Mouse (Mus musculus) inflammation-experienced regulatory T-cells, adult 6 months (primary cell): Measurements from ENCODE around the gene Fam172a. TPM values are rescaled to one million over a fixed set of nuclear protein-coding genes. Genes with fewer than 3 reads are reported as not detected.

ENCODE experiments used
- ATAC-seq: one replicate; pipeline ENCODE4 v1.8.0; 2017
- polyA plus RNA-seq, 3 experiments: library from polyadenylated mRNA; unstranded; fragments of 100-300 nt; shearing (Covaris generic); gene quantifications; one replicate each; pipeline ENCODE4 v1.2.1; 2017

Gene Fam172a
- polyA plus RNA-seq, 3 experiments from 2014 or later = 29.0 to 39.3 (median 29.8) TPM

- no peak for ATAC-seq
Measured at GRCm38 (mm10) chr13:78200991-78201870, 499.4 kb downstream of the Fam172a start.

DNA sequence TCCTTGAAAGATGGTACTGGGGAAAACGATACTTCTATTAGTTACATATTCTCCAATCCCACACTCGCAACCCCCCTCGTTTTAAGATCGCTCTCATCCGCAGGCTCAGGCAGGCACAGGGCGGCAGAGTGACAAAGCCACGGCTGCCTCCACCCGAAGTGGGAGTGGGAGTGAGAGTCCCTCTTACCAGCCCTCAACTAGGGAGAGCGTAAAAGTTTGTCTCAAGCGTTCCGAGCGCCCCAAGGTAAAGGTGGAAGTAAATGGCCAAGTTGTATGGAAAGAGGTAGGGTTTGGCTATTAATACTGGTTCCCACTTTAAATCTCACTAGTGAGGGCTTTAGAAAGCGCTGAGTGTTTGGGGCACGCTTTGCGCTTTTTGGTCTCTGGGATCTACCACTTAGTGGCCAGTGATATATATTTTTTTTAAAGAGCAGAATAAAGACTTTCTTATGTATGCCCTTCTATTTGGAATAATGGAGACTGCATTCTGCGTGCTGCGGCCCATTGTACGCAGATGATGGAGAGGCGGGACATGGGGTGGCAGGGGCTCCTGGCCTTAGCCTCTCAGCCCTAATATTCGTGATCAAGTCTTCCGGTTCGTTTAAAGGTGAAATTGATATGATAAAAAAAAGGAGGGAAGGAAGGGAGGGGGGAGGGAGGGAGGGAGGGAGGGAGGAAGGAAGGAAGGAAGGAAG, 500.2 kb downstream of the Fam172a start:
- ATAC-seq = no peak

GRCm38 (mm10) chr13:78202574-78203347, 500.9 kb downstream of the Fam172a start:
- ATAC-seq = no peak

- ATAC-seq = no peak
Measured at GRCm38 (mm10) chr13:78203348-78204061, 501.7 kb downstream of the Fam172a start.

- ATAC-seq = no peak
Measured at GRCm38 (mm10) chr13:78205426-78205825, 503.6 kb downstream of the Fam172a start.

GRCm38 (mm10) chr13:78206891-78207430, 505.1 kb downstream of the Fam172a start:
- no peak for ATAC-seq

GRCm38 (mm10) chr13:78207796-78208645, 506.2 kb downstream of the Fam172a start:
- no peak for ATAC-seq

GRCm38 (mm10) chr13:78208689-78209410, 507.0 kb downstream of the Fam172a start:
- no peak for ATAC-seq

GRCm38 (mm10) chr13:78209611-78210028, 507.8 kb downstream of the Fam172a start:
- ATAC-seq = no peak

- ATAC-seq = no peak
Measured at GRCm38 (mm10) chr13:78210029-78210747, 508.4 kb downstream of the Fam172a start.

- ATAC-seq = no peak
Measured at GRCm38 (mm10) chr13:78210748-78211089, 508.9 kb downstream of the Fam172a start.

GRCm38 (mm10) chr13:78211231-78212010, 509.6 kb downstream of the Fam172a start:
- ATAC-seq = no peak

DNA sequence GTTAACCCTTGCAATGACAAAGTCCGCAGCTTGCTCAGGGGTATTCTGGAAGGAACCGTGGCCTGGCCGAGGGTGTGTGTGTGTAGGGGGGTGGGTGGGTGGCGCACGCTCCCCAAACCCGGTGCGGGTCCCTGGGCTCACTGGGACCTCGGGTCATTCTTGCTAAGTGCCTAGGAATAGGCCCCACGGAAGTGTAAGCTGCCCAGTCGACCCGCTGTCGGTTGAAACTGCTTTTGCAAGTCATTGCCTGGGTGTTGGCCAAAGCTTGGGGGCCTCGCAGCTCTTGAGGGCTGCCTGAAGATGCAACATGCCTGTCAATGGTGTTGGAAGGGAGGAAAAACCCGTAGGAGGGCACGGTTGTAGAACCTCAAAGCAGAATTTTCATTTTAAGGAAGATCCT, 510.3 kb downstream of the Fam172a start:
- no peak for ATAC-seq

- ATAC-seq = no peak
Measured at GRCm38 (mm10) chr13:78213155-78213554, 511.3 kb downstream of the Fam172a start.

- ATAC-seq = no peak
Measured at GRCm38 (mm10) chr13:78215223-78215622, 513.4 kb downstream of the Fam172a start.
